Mouse (Mus musculus): Measurements from ENCODE around the gene Wfdc15a. TPM values are rescaled to one million over a fixed set of nuclear protein-coding genes. Genes with fewer than 3 reads are reported as not detected.
"Not testable (repeated sequence)": the region's sequence is repeated elsewhere in the genome, so short reads cannot be mapped to it uniquely, and the experiment has no call there.

Wfdc15a gene
- not detected in 2 replicates for polyA plus RNA-seq (2015; fragmentation: Nextera tagmentation; extraction: Ambion mirVana)

- Histone ChIP-seq H3K27me3 (no peaks in the 10 kb centered on the region), H3K36me3 (no peaks in the 10 kb centered on the region), H3K4me2 (no peak within 1 kb of the TSS), H3K9ac (no peak within 1 kb of the TSS), H3K27ac (replicated peaks) (no peak within 1 kb of the TSS), H3K9me3 (no peaks in the 10 kb centered on the region), H3K4me3 (no peak within 1 kb of the TSS), H3K4me1 (replicated peaks) (no peaks in the 10 kb centered on the region)
- ATAC-seq (ENCODE audit: low read depth), result no peak
- 76% methylated on average over 20 of the region's 20 CpGs for WGBS
Observed at GRCm38 (mm10) chr2:164199626-164200327, at the start of gene Wfdc15a. Gene Wfdc15a (minus strand): TSS chr2:164200130.

- no peaks in the 10 kb centered on the region for H3K9me3 ChIP-seq
- H3K36me3 ChIP-seq, result no peaks in the 10 kb centered on the region
- H3K27me3 ChIP-seq, result no peaks in the 10 kb centered on the region
- H3K27ac ChIP-seq (replicated peaks), result no peak within 1 kb of the TSS
- H3K9ac ChIP-seq, result no peak within 1 kb of the TSS
- H3K4me1 ChIP-seq (replicated peaks), result no peaks in the 10 kb centered on the region
- H3K4me2 ChIP-seq, result no peak within 1 kb of the TSS
- ATAC-seq (ENCODE audit: low read depth), result no peak
- H3K4me3 ChIP-seq, result no peak within 1 kb of the TSS
- WGBS, result 86% methylated on average over 3 of the region's 3 CpGs
Observed at GRCm38 (mm10) chr2:164238366-164238765, 38.4 kb upstream of the Wfdc15a start, which contains the start of gene Svs2. Gene Svs2 (minus strand): TSS chr2:164238466.

DNA sequence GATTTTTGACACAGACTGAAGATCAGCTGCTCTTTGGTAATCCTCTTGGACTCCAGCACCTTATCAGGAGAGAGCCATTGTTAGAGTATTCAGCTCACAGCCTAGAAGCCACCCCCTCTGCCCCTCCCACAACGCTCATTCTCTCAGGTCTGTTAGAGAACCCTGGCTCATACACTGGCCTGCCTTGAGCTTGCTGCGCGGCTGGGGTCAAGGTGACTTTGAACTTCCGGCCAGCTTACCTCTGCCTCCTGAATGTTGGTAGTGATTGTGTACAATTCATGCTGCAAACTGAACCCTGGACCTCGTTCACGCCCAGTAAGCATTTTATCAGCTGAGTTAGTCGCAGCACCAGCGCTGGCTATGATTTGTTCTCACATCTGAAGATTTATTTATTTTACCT, 32.7 kb upstream of the Wfdc15a start:
- H3K27ac ChIP-seq (replicated peaks), result no peak overlapping the region
- no peaks in the 10 kb centered on the region for H3K4me1 ChIP-seq (replicated peaks)
- WGBS, result 90% methylated on average over 8 of the region's 8 CpGs

DNA sequence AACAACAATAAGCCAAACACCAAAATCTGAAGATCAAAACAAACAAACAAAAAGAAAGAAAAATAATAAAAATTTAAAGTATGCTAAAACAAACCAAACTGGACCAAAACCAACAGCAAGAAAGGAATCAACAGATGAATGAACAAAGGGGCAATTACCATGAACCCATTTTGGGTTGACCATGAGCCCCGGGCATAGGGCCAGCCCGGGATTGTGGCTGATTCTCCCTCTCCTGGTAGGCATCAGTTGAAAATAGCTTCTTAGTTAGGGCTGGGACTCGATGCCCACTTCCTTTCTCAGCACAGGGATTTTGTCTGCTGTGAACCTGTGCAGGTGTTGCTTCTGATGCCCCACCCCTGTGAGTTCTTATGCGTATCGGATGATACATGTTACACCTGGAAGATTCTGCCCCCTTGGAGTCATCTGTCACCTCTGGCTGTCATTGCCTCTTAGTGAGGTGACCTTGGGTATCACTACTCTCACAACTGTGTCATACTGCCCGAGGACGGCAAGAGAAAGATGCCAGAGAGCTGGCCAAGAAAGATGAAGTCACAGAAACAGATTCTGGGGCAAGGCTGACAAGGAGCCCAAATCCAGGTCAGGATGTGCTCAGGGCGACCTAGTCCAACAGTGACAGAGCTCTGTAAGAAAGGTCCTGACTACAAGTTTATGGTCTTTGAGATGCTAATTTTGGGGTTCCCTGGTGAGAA, 28.6 kb upstream of the Wfdc15a start:
- H3K9me3 ChIP-seq, result no peaks in the 10 kb centered on the region
- no peak overlapping the region for H3K27ac ChIP-seq (replicated peaks)
- no peaks in the 10 kb centered on the region for H3K27me3 ChIP-seq
- no peak overlapping the region for H3K4me2 ChIP-seq
- no peak overlapping the region for H3K9ac ChIP-seq
- no peak overlapping the region for H3K4me3 ChIP-seq
- 86% methylated on average over 8 of the region's 8 CpGs for WGBS
- no peaks in the 10 kb centered on the region for H3K4me1 ChIP-seq (replicated peaks)
- ATAC-seq (ENCODE audit: low read depth), result no peak
- no peaks in the 10 kb centered on the region for H3K36me3 ChIP-seq

More for the DNA sequence above, 32.7 kb upstream of the Wfdc15a start:
- no peak for ATAC-seq (ENCODE audit: low read depth)
- Histone ChIP-seq H3K9ac (no peak overlapping the region), H3K36me3 (no peaks in the 10 kb centered on the region), H3K4me3 (no peak overlapping the region), H3K4me2 (no peak overlapping the region), H3K9me3 (no peaks in the 10 kb centered on the region), H3K27me3 (no peaks in the 10 kb centered on the region)

- 83% methylated on average over 11 of the region's 11 CpGs for WGBS
- no peaks in the 10 kb centered on the region for H3K36me3 ChIP-seq
- no peak within 1 kb of the TSS for H3K4me2 ChIP-seq
- no peak for ATAC-seq (ENCODE audit: low read depth)
- H3K9ac ChIP-seq, result no peak within 1 kb of the TSS
- no peaks in the 10 kb centered on the region for H3K9me3 ChIP-seq
- no peak within 1 kb of the TSS for H3K27ac ChIP-seq (replicated peaks)
- no peaks in the 10 kb centered on the region for H3K27me3 ChIP-seq
- no peak within 1 kb of the TSS for H3K4me3 ChIP-seq
- no peaks in the 10 kb centered on the region for H3K4me1 ChIP-seq (replicated peaks)
Observed at GRCm38 (mm10) chr2:164221522-164221921, 21.6 kb upstream of the Wfdc15a start, which contains the start of gene Wfdc15b. Gene Wfdc15b (minus strand): TSS chr2:164221660.

GRCm38 (mm10) chr2:164219295-164219694, 19.4 kb upstream of the Wfdc15a start:
- H3K9me3 ChIP-seq, result no peaks in the 10 kb centered on the region
- no peaks in the 10 kb centered on the region for H3K4me1 ChIP-seq (replicated peaks)
- no peak overlapping the region for H3K27ac ChIP-seq (replicated peaks)
- H3K9ac ChIP-seq, result no peak overlapping the region
- no peak overlapping the region for H3K4me2 ChIP-seq
- no peaks in the 10 kb centered on the region for H3K27me3 ChIP-seq
- H3K4me3 ChIP-seq, result no peak overlapping the region
- H3K36me3 ChIP-seq, result no peaks in the 10 kb centered on the region
- WGBS, result 85% methylated on average over 9 of the region's 9 CpGs
- ATAC-seq (ENCODE audit: low read depth), result no peak

- no peak overlapping the region for H3K4me3 ChIP-seq
- no peaks in the 10 kb centered on the region for H3K4me1 ChIP-seq (replicated peaks)
- no peaks in the 10 kb centered on the region for H3K36me3 ChIP-seq
- ATAC-seq (ENCODE audit: low read depth), result no peak
- H3K27me3 ChIP-seq, result no peaks in the 10 kb centered on the region
- 90% methylated on average over 5 of the region's 5 CpGs for WGBS
- H3K9ac ChIP-seq, result no peak overlapping the region
- H3K4me2 ChIP-seq, result no peak overlapping the region
- H3K27ac ChIP-seq (replicated peaks), result no peak overlapping the region
- no peaks in the 10 kb centered on the region for H3K9me3 ChIP-seq
Observed at GRCm38 (mm10) chr2:164212711-164213110, 12.8 kb upstream of the Wfdc15a start.

DNA sequence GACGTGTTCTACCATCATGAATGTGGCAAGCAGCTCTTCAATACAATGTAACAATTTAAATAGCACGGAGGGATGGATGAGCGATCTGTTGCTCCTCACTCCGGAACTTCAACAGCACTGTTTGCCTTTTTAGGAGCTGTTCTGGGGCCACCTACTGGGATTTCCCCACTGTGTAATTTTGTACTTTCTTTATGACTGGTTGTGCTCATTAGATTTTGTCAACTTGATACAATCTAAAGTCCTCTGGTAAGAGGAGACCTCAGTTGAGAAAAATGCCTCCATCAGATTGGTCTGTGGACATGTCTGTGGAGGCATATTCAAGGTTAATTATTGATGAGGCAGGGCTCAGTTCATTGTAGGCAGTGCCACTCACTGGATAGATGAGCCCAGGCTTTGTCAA, 11.0 kb upstream of the Wfdc15a start:
- Histone ChIP-seq H3K36me3 (no peaks in the 10 kb centered on the region), H3K4me3 (no peak overlapping the region), H3K27ac (replicated peaks) (no peak overlapping the region), H3K9ac (no peak overlapping the region), H3K9me3 (no peaks in the 10 kb centered on the region), H3K27me3 (no peaks in the 10 kb centered on the region), H3K4me2 (no peak overlapping the region), H3K4me1 (replicated peaks) (no peaks in the 10 kb centered on the region)
- ATAC-seq (ENCODE audit: low read depth), result no peak
- 84% methylated on average over 4 of the region's 4 CpGs for WGBS

- Histone ChIP-seq H3K36me3 (no peaks in the 10 kb centered on the region), H3K27me3 (no peaks in the 10 kb centered on the region), H3K4me3 (no peak overlapping the region), H3K4me2 (no peak overlapping the region), H3K27ac (replicated peaks) (no peak overlapping the region), H3K9ac (no peak overlapping the region), H3K4me1 (replicated peaks) (no peaks in the 10 kb centered on the region), H3K9me3 (no peaks in the 10 kb centered on the region)
- ATAC-seq (ENCODE audit: low read depth), result no peak
- WGBS, result 86% methylated on average over 4 of the region's 4 CpGs
Observed at GRCm38 (mm10) chr2:164206676-164207075, 6.7 kb upstream of the Wfdc15a start.

DNA sequence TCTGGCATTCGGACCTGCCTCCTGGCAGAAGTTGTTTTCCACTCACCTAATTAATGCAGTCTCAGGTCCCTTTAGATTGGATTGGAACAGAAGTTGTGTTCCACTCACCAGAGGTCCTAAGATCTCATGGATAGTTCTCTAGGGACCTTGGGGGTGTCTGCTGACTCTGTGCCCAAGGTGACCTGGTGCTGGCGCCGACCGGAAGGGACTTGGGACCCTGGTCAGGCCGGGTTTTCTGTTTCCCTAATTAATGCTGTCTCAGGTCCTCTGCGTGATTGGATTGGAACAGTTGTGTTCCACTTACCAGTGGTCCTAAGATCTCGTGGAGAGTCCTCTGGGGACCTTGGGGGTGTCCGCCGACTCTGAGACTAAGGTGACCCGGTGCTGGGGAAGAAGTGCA, 6.1 kb upstream of the Wfdc15a start:
- H3K36me3 ChIP-seq; H3K4me3 ChIP-seq; H3K4me2 ChIP-seq; H3K4me1 ChIP-seq (replicated peaks); H3K27me3 ChIP-seq; ATAC-seq (ENCODE audit: low read depth); H3K9ac ChIP-seq; H3K9me3 ChIP-seq; H3K27ac ChIP-seq (replicated peaks): not testable (repeated sequence)
- 92% methylated on average over 10 of the region's 10 CpGs for WGBS

DNA sequence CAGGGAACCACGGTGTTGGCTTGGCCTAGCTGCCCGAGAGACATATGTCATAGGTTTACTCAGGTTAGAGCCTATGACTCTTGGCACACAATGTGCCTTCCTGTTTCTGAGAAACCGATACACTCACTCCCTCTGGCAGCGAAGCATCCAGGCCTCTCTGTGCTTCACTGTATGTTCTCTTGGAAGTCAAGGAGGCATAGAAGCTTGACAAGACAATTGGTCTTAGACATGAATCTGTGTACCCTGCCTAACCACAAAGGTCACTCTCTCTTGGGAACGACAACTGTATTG, 3.3 kb downstream of the Wfdc15a start:
- H3K4me2 ChIP-seq, result no peak overlapping the region

DNA sequence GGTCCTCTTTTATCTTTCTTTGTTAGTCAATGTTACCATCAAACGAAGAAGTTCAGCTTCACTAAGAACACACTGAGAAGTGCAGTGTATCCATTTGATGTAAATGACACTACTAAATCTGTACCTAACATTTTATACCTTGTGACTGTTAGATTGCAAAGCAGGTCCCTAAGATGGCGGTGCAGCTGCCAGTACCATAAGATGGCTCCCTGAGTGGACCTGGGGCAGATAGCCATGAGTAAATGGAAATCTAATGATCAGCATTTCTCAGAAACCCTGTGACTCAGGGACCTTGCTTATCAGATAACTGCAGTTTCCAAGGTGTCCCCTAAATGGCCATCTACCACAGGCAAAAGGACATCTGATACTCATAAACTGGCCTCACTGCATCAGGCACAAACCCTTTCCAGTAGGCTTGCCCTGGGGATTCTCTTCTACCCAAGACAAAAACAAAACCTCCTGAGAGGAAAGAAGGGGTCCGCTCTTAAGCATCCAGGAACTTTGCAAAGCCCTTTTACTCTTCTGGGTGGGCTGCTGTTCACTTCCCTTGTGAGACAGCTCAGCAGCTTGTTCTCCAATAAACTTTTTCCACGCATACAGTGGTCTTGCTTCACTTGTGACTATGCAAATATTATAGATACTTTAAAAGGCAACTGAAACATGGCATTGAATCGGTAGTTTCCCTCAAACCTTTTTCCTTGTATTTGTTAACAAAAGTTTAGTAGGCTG, 3.8 kb downstream of the Wfdc15a start:
- Histone ChIP-seq H3K4me1 (replicated peaks) (no peaks in the 10 kb centered on the region), H3K4me2 (no peak overlapping the region), H3K27ac (replicated peaks) (no peak overlapping the region), H3K27me3 (no peaks in the 10 kb centered on the region), H3K9ac (no peak overlapping the region), H3K4me3 (no peak overlapping the region), H3K9me3 (no peaks in the 10 kb centered on the region), H3K36me3 (no peaks in the 10 kb centered on the region)
- no peak for ATAC-seq (ENCODE audit: low read depth)
- 91% methylated on average over 5 of the region's 5 CpGs for WGBS

More for the DNA sequence above, 3.3 kb downstream of the Wfdc15a start:
- no peak overlapping the region for H3K4me3 ChIP-seq
- no peak overlapping the region for H3K27ac ChIP-seq (replicated peaks)
- H3K9me3 ChIP-seq, result no peaks in the 10 kb centered on the region
- WGBS, result 85% methylated on average over 5 of the region's 5 CpGs
- ATAC-seq (ENCODE audit: low read depth), result no peak
- no peaks in the 10 kb centered on the region for H3K36me3 ChIP-seq
- no peaks in the 10 kb centered on the region for H3K27me3 ChIP-seq
- H3K9ac ChIP-seq, result no peak overlapping the region
- no peaks in the 10 kb centered on the region for H3K4me1 ChIP-seq (replicated peaks)
